Mouse (Mus musculus) heart, adult 11 months (tissue): ENCODE results near the gene Slain1.

Experiments used
- DNase-seq: peaks from one replicate; pipeline ENCODE4 v3.0.0; 2022

The Slain1 gene

GRCm38 (mm10) chr14:103667036-103667435, 17.0 kb downstream of the Slain1 start:
- DNase-seq: no peak

DNA sequence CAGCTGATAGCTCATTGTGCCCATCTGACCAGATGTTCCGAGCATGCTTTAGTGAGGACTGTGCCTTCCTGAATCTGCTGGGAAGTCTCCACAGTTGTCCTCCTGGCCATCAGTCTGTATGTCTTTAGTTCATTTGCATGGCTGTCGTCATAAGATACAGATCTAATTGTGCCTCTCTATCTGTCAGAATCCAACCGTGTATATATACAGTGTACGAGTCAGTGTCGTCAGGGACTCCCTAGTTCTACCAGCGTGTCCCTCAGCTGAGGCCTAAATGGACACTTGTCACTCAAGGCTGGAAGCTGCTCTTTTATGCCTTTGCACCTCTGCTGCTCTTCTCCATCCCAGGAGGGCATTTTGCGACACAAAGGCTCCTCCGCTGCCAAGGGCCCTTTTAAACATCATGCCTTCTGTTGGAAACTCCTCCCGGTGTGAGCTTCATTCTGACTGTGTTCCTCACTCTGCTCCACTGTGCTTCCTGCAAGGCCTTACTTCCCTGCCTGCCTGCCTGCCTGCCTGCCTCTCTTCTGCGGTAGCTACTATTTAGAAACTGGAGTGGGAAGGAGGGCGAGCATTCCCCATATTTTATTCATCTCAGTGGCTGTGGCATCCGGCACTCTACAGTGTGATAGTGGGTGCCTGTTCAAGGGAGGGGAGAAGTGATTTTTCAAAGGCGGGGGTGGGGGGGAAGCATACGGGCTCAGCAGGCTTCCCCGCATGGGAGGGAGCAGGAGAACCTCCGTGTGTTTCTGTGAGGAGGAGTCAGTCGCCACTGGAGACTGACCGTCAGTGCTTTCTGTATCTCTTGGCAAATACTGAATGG, 29.6 kb downstream of the Slain1 start:
- peak; percentile 41 for DNase-seq

GRCm38 (mm10) chr14:103680285-103680819, 30.3 kb downstream of the Slain1 start:
- peak; percentile 23 for DNase-seq

DNA sequence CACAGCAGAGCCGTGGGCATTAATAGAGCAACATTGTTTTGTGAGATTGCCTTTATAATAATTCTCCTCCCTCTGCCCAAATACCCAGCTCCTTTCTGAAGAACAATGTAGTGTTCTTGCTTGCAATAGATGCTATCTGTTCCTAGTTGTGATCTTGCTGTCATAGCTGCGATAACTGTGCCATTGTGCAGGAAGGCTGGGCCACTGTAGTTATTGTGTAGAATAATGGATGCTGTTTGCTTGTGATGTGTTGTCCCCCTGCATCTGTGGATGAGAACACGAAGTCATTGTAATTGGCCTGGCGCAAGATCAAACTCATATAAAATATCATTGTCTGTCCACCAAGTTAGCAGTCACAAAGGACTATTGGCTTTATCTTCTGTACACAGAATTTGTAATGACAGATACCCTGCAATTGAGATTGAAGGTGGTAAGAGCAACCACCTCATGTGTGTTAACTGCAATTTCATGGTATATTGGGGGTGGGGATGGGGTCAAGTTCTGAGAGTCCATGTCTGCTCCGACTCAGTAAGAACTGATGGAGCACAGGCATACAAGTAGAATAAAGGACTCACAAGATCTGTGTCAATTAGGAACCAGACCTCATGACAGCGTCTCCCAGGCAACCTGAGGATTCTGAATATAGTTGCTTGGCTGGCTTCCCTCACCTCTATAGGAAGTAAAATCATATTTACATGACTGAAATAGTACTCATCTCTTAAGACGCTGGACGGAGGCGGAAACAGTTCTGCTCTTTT, 32.8 kb downstream of the Slain1 start:
- DNase-seq: peak; percentile 50

DNA sequence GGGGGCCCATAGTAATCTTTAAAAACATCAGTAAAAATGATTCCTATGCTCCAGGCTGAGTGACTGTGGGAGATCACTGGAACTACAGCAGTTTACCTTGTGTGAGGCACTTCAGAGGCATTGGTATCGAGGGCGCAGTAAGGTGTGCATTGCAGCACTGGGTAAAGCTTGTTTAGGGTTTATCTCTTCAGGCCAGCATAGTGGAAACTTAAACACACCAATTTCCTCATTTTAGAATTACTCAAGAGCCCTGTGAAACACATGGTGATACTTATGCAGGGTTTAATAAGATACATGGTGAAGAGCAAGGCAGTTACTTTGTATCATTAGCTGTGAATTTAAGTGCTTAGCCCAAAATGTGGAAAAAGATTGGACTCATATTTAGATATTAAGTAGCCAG, 37.0 kb downstream of the Slain1 start:
- DNase-seq: peak; percentile 4

- no peak for DNase-seq
These were observed 44.3 kb downstream of the Slain1 start for GRCm38 (mm10) chr14:103694295-103694694.

DNA sequence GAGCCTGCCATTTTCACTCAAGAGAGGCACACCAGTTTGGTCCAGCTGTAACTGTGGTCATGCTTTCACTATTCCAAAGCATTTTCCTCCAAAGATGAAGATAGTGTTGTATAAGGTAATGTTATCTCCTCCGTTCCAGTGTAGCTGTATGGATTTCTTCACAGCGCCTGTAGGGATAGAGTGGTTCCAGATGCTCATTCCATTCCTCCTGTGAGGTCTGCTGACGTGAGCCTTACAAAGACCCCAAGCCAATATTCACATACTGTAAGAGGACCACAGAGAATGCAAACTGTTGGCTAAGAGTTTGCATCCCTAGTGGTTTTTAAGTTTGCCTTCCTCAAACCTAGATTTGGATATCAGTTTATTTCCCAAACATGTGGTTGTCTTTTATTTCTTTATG, 45.6 kb downstream of the Slain1 start:
- DNase-seq: no peak

DNA sequence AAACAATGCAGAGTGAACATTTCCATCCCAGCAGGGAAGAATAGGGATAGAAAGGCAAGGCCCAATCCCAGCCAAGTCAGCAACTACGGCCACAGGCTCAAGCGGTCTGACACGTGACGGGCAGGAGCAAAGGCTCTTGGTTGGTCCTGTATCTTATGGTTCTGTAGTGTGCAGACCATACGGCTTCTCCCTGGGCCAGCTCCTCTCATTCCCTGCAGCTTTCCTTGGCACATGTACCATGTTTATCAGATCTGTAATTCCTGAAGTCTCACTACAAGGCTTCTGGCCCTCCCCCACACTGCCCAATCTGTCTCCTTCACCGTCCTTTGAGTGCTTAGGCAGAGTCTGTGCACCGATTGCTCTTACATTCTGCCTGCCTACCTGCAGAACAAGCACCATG, 47.1 kb downstream of the Slain1 start:
- peak; percentile 53 for DNase-seq

- DNase-seq: peak; percentile 68
These were observed 49.3 kb downstream of the Slain1 start for GRCm38 (mm10) chr14:103699308-103699707.

- peak; percentile 87 for DNase-seq
These were observed 52.5 kb downstream of the Slain1 start for GRCm38 (mm10) chr14:103702516-103702915.

GRCm38 (mm10) chr14:103704771-103705170, 54.7 kb downstream of the Slain1 start:
- peak; percentile 79 for DNase-seq

- no peak for DNase-seq
These were observed 56.3 kb downstream of the Slain1 start for GRCm38 (mm10) chr14:103706347-103706746.

DNA sequence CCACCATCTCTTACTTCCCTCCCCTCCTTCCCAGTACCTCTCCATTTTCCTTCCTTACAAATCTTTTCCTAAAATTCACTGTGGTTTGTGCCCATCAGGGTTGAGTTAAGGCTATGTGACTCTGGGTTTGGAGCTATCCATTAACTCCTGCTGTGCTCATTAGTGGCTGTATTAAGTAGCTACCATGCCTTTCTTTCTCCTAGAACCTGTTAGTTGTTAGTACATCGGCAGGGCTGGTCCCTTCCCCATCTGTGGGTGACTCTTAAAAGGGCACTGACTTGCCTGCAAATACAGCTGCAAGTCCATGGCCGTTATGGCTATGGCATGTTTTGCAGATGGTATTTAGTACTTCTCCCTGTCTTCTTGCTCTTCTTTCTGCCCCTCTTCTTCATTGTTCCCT, 58.6 kb downstream of the Slain1 start:
- DNase-seq: peak; percentile 19

- DNase-seq: peak; percentile 74
These were observed 59.2 kb downstream of the Slain1 start for GRCm38 (mm10) chr14:103709261-103709660.

DNA sequence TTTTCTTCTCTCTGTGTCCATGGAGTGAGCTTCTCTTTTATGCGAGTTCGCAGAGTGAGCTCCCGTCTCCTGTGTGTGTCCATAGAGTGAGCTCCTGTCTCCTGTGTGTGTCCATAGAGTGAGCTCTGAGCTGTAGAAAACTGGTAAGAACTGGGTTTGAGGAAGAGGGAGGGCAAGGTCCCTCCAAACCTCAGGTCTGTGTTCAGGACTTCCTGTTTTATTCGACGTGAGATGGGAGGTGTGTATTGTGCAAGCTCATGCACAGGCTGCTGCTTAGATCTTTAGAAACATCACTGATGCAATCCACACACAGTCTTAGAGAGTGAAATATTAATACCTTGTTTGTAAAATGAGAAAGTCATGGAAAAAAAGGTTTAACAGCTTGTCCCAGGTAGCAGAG, 63.0 kb downstream of the Slain1 start:
- DNase-seq: peak; percentile 66

DNA sequence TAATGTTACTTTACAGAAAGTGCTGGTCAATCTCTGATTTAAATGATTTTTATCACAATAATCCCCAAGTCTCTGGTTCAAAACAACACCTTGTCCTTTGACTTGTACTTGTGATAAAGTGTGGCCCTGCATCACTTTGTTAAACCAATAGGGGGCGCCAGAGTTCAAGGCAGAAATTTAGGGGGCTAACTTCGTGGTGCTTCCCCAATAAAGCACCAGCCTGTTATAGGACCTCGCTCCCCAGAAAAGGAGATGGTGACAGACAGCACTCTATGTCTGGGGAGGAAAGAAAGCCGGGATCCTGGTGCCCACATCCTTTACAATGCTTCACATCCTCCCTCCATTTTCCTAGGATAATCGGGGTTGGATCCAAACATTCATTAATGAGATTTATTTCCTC, 67.5 kb downstream of the Slain1 start:
- peak; percentile 76 for DNase-seq

DNA sequence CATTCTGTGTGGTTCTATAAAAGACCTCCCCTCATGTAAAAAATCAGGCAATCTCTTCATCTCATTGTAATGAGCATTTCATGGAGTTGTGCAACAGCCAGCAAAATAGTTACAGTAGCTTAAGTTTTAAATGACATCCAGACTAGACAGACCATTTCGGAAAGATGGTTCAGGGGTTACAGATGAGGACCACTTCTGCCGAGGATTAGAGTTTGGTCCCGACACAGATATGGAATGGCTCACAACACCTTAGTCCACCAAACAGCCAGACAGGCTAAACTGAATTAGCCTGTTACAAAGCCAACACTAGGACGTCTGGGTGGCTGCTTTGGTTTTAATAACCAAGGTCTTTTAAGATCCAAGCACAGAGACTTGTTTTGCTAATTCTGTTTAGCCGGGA, 68.0 kb downstream of the Slain1 start:
- peak; percentile 56 for DNase-seq

GRCm38 (mm10) chr14:103718393-103718792, 68.4 kb downstream of the Slain1 start:
- no peak for DNase-seq

GRCm38 (mm10) chr14:103718836-103719575, 69.0 kb downstream of the Slain1 start:
- peak; percentile 96 for DNase-seq

DNA sequence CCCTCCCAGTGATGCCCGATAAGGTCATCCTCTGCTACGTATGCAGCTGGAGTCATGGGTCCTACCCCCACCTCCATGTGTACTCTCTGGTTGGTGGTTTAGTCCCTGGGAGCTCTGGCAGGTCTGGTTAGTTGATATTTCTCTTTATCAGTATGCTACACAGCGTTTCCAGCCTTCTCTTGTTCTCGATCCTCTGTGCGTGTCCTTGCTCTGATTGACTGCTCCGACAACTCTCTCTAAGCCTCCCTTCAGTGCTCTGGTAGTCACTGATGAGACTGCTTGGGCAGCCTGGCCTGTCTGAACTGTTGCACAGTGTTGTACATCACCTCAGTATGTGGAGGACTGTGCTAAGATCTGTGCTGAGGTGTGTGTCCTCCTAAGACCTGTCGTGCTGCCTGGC, 70.1 kb downstream of the Slain1 start:
- peak; percentile 79 for DNase-seq

GRCm38 (mm10) chr14:103720637-103721355, 70.8 kb downstream of the Slain1 start:
- peak; percentile 93 for DNase-seq

- DNase-seq: peak; percentile 55
These were observed 73.3 kb downstream of the Slain1 start for GRCm38 (mm10) chr14:103723314-103723713.
